Mouse (Mus musculus) limb, embryonic 12.5 days (tissue): ENCODE results near the gene H2-M10.3. TPM values are rescaled to one million over a fixed set of nuclear protein-coding genes. Genes with fewer than 3 reads are reported as not detected.
"Not testable (repeated sequence)": the region's sequence is repeated elsewhere in the genome, so short reads cannot be mapped to it uniquely, and the experiment has no call there.

Experiments used
- ATAC-seq: fragments of 200-750 bp; cut with Nextera tagmentation; 2 replicates; pipeline ENCODE4 v1.8.0; 2017; ENCODE audit warnings: low read depth, moderate TSS enrichment; ENCODE audit not compliant: insufficient number of reproducible peaks, insufficient read depth, low FRiP score, low TSS enrichment
- H3K27ac ChIP-seq: fragments of 300-500 bp; sonication (generic); 2 replicates; pipeline ENCODE4 v1.5.1; 2016; ENCODE audit warnings: mild to moderate bottlenecking, moderate library complexity
- H3K27me3 ChIP-seq: fragments of 300-500 bp; sonication (generic); 2 replicates; pipeline ENCODE4 v1.6.1; 2016; ENCODE audit warnings: mild to moderate bottlenecking, moderate library complexity
- H3K36me3 ChIP-seq: fragments of 300-500 bp; sonication (generic); 2 replicates; pipeline ENCODE4 v1.6.1; 2016; ENCODE audit warnings: mild to moderate bottlenecking, moderate library complexity
- H3K4me1 ChIP-seq: fragments of 300-500 bp; sonication (generic); replicated peaks from 2 replicates; pipeline ENCODE4 v1.6.1; 2016
- H3K4me2 ChIP-seq: fragments of 300-500 bp; sonication (generic); 2 replicates; pipeline ENCODE4 v1.6.1; 2016; ENCODE audit warnings: mild to moderate bottlenecking, moderate library complexity
- H3K4me3 ChIP-seq: fragments of 300-500 bp; sonication (generic); replicated peaks from 2 replicates; pipeline ENCODE4 v1.5.1; 2016; ENCODE audit warnings: mild to moderate bottlenecking
- H3K9ac ChIP-seq: fragments of 300-500 bp; sonication (generic); replicated peaks from 2 replicates; pipeline ENCODE4 v1.6.1; 2016; ENCODE audit warnings: mild to moderate bottlenecking, moderate library complexity
- H3K9me3 ChIP-seq: fragments of 300-500 bp; sonication (generic); 2 replicates; pipeline ENCODE4 v1.6.1; 2016; ENCODE audit warnings: mild to moderate bottlenecking, moderate library complexity
- WGBS: fragments of 180-500 bp; shearing (Covaris S2); methylation state at CpG from one replicate; pipeline ENCODE4 v1.1.7; 2016; 5-methylcytosine and 5-hydroxymethylcytosine counted together
- polyA plus RNA-seq: library from polyadenylated mRNA; unstranded; fragments of >200 nt; fragmentation: Nextera tagmentation; extraction: Ambion mirVana; gene quantifications from 2 replicates; pipeline ENCODE4 v1.2.1, GENCODE M21; 2016

Gene H2-M10.3
- not detected in 2 replicates for polyA plus RNA-seq

- ATAC-seq, H3K27ac ChIP-seq, H3K4me2 ChIP-seq, H3K4me1 ChIP-seq, H3K9ac ChIP-seq, H3K9me3 ChIP-seq, H3K36me3 ChIP-seq, H3K4me3 ChIP-seq, H3K27me3 ChIP-seq: not testable (repeated sequence)
- WGBS, result 90% methylated on average over 2 of the region's 2 CpGs
These were observed at the start of gene H2-M10.3 for GRCm38 (mm10) chr17:36368317-36368716. H2-M10.3 (minus strand) TSS chr17:36368417.

- no peak overlapping the region for H3K9ac ChIP-seq
- no peaks in the 10 kb centered on the region for H3K27me3 ChIP-seq
- H3K4me2 ChIP-seq, result no peak overlapping the region
- WGBS, result 63% methylated on average over 2 of the region's 2 CpGs
- no peaks in the 10 kb centered on the region for H3K4me1 ChIP-seq
- ATAC-seq, result no peak
- no peak overlapping the region for H3K4me3 ChIP-seq
- H3K36me3 ChIP-seq, result no peaks in the 10 kb centered on the region
- H3K9me3 ChIP-seq, result peaks cover 7% of the 10 kb centered on the region; the same call in 1 of the 2 replicates
- no peak overlapping the region for H3K27ac ChIP-seq
These were observed 49.2 kb upstream of the H2-M10.3 start for GRCm38 (mm10) chr17:36417416-36417815.

- Histone ChIP-seq H3K4me1 (no peaks in the 10 kb centered on the region), H3K9me3 (no peaks in the 10 kb centered on the region), H3K4me3 (no peak overlapping the region), H3K27ac (no peak overlapping the region), H3K36me3 (no peaks in the 10 kb centered on the region), H3K27me3 (no peaks in the 10 kb centered on the region), H3K4me2 (no peak overlapping the region), H3K9ac (no peak overlapping the region)
- ATAC-seq, result no peak
- WGBS, result 70% methylated on average over 1 of the region's 1 CpGs
These were observed 47.2 kb upstream of the H2-M10.3 start for GRCm38 (mm10) chr17:36415407-36415806.

- H3K27ac ChIP-seq, result no peak overlapping the region
- H3K4me3 ChIP-seq, result no peak overlapping the region
- H3K9me3 ChIP-seq, result no peaks in the 10 kb centered on the region
- H3K4me2 ChIP-seq, result no peak overlapping the region
- no peak overlapping the region for H3K9ac ChIP-seq
- 83% methylated on average over 1 of the region's 1 CpGs for WGBS
- H3K36me3 ChIP-seq, result no peaks in the 10 kb centered on the region
- H3K27me3 ChIP-seq, result no peaks in the 10 kb centered on the region
- no peaks in the 10 kb centered on the region for H3K4me1 ChIP-seq
- ATAC-seq, result no peak
These were observed 46.1 kb upstream of the H2-M10.3 start for GRCm38 (mm10) chr17:36414361-36414760.

- WGBS, result 83% methylated on average over 2 of the region's 2 CpGs
- no peaks in the 10 kb centered on the region for H3K27me3 ChIP-seq
- no peaks in the 10 kb centered on the region for H3K36me3 ChIP-seq
- no peak overlapping the region for H3K4me3 ChIP-seq
- no peak overlapping the region for H3K27ac ChIP-seq
- no peak overlapping the region for H3K4me2 ChIP-seq
- H3K9ac ChIP-seq, result no peak overlapping the region
- no peaks in the 10 kb centered on the region for H3K9me3 ChIP-seq
- ATAC-seq, result no peak
- no peaks in the 10 kb centered on the region for H3K4me1 ChIP-seq
These were observed 21.7 kb upstream of the H2-M10.3 start for GRCm38 (mm10) chr17:36389907-36390306.

- not testable (repeated sequence) for H3K4me2 ChIP-seq, H3K27me3 ChIP-seq, H3K9ac ChIP-seq, ATAC-seq, H3K36me3 ChIP-seq, H3K4me1 ChIP-seq, H3K27ac ChIP-seq, H3K4me3 ChIP-seq, H3K9me3 ChIP-seq
These were observed 5.8 kb downstream of the H2-M10.3 start for GRCm38 (mm10) chr17:36362404-36362803.

- not testable (repeated sequence) for H3K9ac ChIP-seq, H3K9me3 ChIP-seq, H3K4me1 ChIP-seq, H3K27ac ChIP-seq, H3K27me3 ChIP-seq, H3K4me2 ChIP-seq, H3K36me3 ChIP-seq, ATAC-seq, H3K4me3 ChIP-seq
These were observed 10.7 kb downstream of the H2-M10.3 start for GRCm38 (mm10) chr17:36357512-36357911.

- Histone ChIP-seq H3K27ac (no peak overlapping the region), H3K4me2 (no peak overlapping the region), H3K27me3 (no peaks in the 10 kb centered on the region), H3K9ac (no peak overlapping the region), H3K36me3 (no peaks in the 10 kb centered on the region), H3K4me1 (no peaks in the 10 kb centered on the region), H3K9me3 (no peaks in the 10 kb centered on the region), H3K4me3 (no peak overlapping the region)
- WGBS, result 36% methylated on average over 3 of the region's 3 CpGs
- ATAC-seq, result no peak
These were observed 12.5 kb downstream of the H2-M10.3 start for GRCm38 (mm10) chr17:36355763-36356162.

GRCm38 (mm10) chr17:36355343-36355742 lies 12.9 kb downstream of the H2-M10.3 start:
- H3K9me3 ChIP-seq, ATAC-seq, H3K4me3 ChIP-seq, H3K9ac ChIP-seq, H3K36me3 ChIP-seq, H3K4me1 ChIP-seq, H3K4me2 ChIP-seq, H3K27me3 ChIP-seq, H3K27ac ChIP-seq: not testable (repeated sequence)

- Histone ChIP-seq H3K27me3 (no peaks in the 10 kb centered on the region), H3K4me1 (no peaks in the 10 kb centered on the region), H3K36me3 (no peaks in the 10 kb centered on the region), H3K4me3 (no peak within 1 kb of the TSS), H3K4me2 (no peak within 1 kb of the TSS), H3K9me3 (no peaks in the 10 kb centered on the region), H3K9ac (no peak within 1 kb of the TSS), H3K27ac (no peak within 1 kb of the TSS)
- no peak for ATAC-seq
- 85% methylated on average over 4 of the region's 4 CpGs for WGBS
These were observed 42.2 kb downstream of the H2-M10.3 start, which contains the start of gene H2-M10.1 for GRCm38 (mm10) chr17:36326055-36326454. H2-M10.1 (minus strand) TSS chr17:36326155.

- no peak overlapping the region for H3K9ac ChIP-seq
- no peak for ATAC-seq
- peak overlapping the region; percentile 66 for H3K4me2 ChIP-seq
- H3K4me3 ChIP-seq, result peak overlapping the region; percentile 48
- no peaks in the 10 kb centered on the region for H3K9me3 ChIP-seq
- H3K4me1 ChIP-seq, result peaks cover 3% of the 10 kb centered on the region; the same call in 1 of the 2 replicates
- peaks cover 8% of the 10 kb centered on the region; the same call in 1 of the 2 replicates for H3K27me3 ChIP-seq
- H3K36me3 ChIP-seq, result no peaks in the 10 kb centered on the region
- H3K27ac ChIP-seq, result no peak overlapping the region
- 16% methylated on average over 5 of the region's 5 CpGs for WGBS
These were observed 52.4 kb downstream of the H2-M10.3 start for GRCm38 (mm10) chr17:36315689-36316253.

- WGBS, result under 1% methylated on average over 19 of the region's 19 CpGs
These were observed 53.1 kb downstream of the H2-M10.3 start for GRCm38 (mm10) chr17:36315041-36315688.

More at GRCm38 (mm10) chr17:36315041-36315688, 53.1 kb downstream of the H2-M10.3 start:
- Histone ChIP-seq H3K27me3 (peaks cover 8% of the 10 kb centered on the region; the same call in 1 of the 2 replicates), H3K9ac (peak overlapping the region; percentile 45), H3K4me1 (peaks cover 3% of the 10 kb centered on the region; the same call in 1 of the 2 replicates), H3K27ac (no peak overlapping the region), H3K9me3 (no peaks in the 10 kb centered on the region), H3K4me2 (peak overlapping the region; percentile 66), H3K4me3 (peak overlapping the region; percentile 48), H3K36me3 (no peaks in the 10 kb centered on the region)
- no peak for ATAC-seq
